Mouse (Mus musculus) kidney, adult 9 months (tissue): ENCODE data around the gene Dnph1.
"Not testable (repeated sequence)": the region's sequence is repeated elsewhere in the genome, so short reads cannot be mapped to it uniquely, and the experiment has no call there.

ENCODE experiments used
- DNase-seq: peaks from one replicate; pipeline ENCODE4 v3.0.0; 2022

The Dnph1 gene

GRCm38 (mm10) chr17:46496623-46497434 lies at the start of gene Dnph1:
Dnph1 (plus strand) TSS chr17:46496711.
- peak; percentile 90 for DNase-seq

- DNase-seq = peak; percentile 82
Measured at GRCm38 (mm10) chr17:46452683-46453082, 43.8 kb upstream of the Dnph1 start.

GRCm38 (mm10) chr17:46453302-46453948 lies 43.1 kb upstream of the Dnph1 start:
- DNase-seq = peak; percentile 31

GRCm38 (mm10) chr17:46453970-46454411 lies 42.5 kb upstream of the Dnph1 start:
- DNase-seq = no peak

- no peak for DNase-seq
Measured at GRCm38 (mm10) chr17:46454539-46454938, 42.0 kb upstream of the Dnph1 start.

GRCm38 (mm10) chr17:46455110-46455691 lies 41.3 kb upstream of the Dnph1 start:
- peak; percentile 51 for DNase-seq

GRCm38 (mm10) chr17:46457791-46458190 lies 38.7 kb upstream of the Dnph1 start:
- peak; percentile 75 for DNase-seq

GRCm38 (mm10) chr17:46458439-46458838 lies 38.1 kb upstream of the Dnph1 start:
- DNase-seq = no peak

GRCm38 (mm10) chr17:46460673-46461072 lies 35.8 kb upstream of the Dnph1 start:
- no peak for DNase-seq

GRCm38 (mm10) chr17:46461347-46461746 lies 35.2 kb upstream of the Dnph1 start:
- DNase-seq = peak; percentile 45

GRCm38 (mm10) chr17:46462226-46462625 lies 34.3 kb upstream of the Dnph1 start:
- DNase-seq = no peak

GRCm38 (mm10) chr17:46467830-46468229 lies 28.7 kb upstream of the Dnph1 start:
- DNase-seq = no peak

- DNase-seq = no peak
Measured at GRCm38 (mm10) chr17:46476601-46477000, 19.9 kb upstream of the Dnph1 start.

- peak; percentile 50 for DNase-seq
Measured at GRCm38 (mm10) chr17:46477286-46477685, 19.2 kb upstream of the Dnph1 start.

GRCm38 (mm10) chr17:46483561-46484001 lies 12.9 kb upstream of the Dnph1 start:
- DNase-seq = peak; percentile 77

GRCm38 (mm10) chr17:46484021-46484431 lies 12.5 kb upstream of the Dnph1 start:
- peak; percentile 93 for DNase-seq

GRCm38 (mm10) chr17:46484461-46484875 lies 12.0 kb upstream of the Dnph1 start:
- DNase-seq = no peak

- no peak for DNase-seq
Measured at GRCm38 (mm10) chr17:46486995-46487394, 9.5 kb upstream of the Dnph1 start.

GRCm38 (mm10) chr17:46487431-46487830 lies 9.1 kb upstream of the Dnph1 start, which contains the start of gene Ttbk1:
Ttbk1 (minus strand) TSS chr17:46487675.
- no peak for DNase-seq

GRCm38 (mm10) chr17:46495486-46495885 lies 1.0 kb upstream of the Dnph1 start:
- no peak for DNase-seq

- not testable (repeated sequence) for DNase-seq
Measured at GRCm38 (mm10) chr17:46496081-46496480, 430 bp upstream of the Dnph1 start.

GRCm38 (mm10) chr17:46497956-46498355 lies 1.4 kb downstream of the Dnph1 start:
- DNase-seq = peak; percentile 52

GRCm38 (mm10) chr17:46502775-46503174 lies 6.3 kb downstream of the Dnph1 start:
- DNase-seq = peak; percentile 39
